Mouse (Mus musculus): ENCODE data around the gene Ces2c.
"Not testable (repeated sequence)": the region's sequence is repeated elsewhere in the genome, so short reads cannot be mapped to it uniquely, and the experiment has no call there.

Ces2c gene

GRCm38 (mm10) chr8:104846831-104847230 is at the start of gene Ces2c:
Ces2c (plus strand) TSS chr8:104847068.
- no peak for DNase-seq (ENCODE audit: low spot score in 2 of 2)

GRCm38 (mm10) chr8:104799385-104799784 is 47.5 kb upstream of the Ces2c start:
- no peak for DNase-seq (ENCODE audit: low spot score in 2 of 2)

GRCm38 (mm10) chr8:104806127-104806526 is 40.7 kb upstream of the Ces2c start:
- DNase-seq (ENCODE audit: low spot score in 2 of 2) = no peak

DNA sequence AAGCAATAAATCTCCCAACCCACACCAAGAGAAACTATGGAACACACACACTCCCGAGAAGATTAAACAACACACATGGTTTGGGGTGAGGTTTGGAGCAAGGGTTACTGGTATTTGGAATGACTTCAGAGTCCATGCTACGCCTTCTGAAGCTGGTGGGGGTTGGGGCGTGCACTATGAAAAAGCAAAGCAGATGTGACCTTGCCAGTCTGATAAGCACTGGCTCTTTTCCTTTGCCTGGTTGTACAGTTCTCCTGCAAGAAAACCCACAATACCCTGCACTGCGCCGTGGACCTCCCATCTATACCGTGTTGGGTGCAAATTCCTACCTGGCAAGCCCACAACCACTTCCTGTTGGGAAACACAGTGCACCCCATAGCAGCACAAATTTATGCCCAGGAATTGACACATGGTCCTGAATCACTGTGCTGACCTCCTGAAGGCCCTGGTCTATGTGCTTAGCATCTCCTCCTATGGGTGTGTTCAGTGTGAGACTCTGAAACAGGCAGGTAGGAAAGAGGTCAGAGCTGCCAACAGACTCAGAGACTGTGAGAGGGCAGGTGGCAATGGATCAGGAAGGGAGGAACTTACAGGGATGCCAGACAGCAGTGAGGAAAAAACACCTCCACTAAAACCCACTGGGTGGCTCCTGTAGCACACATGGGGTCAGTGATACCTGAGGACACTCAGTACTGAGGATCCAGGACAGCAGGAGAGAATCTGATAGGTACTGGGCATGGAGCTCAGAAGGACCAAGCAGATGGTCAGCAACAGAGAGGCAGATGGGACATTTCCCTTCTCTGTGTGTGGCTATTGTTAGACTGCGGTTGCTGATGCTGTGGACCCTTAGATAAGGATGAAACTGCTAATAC is 38.1 kb upstream of the Ces2c start:
- no peak for DNase-seq (ENCODE audit: low spot score in 2 of 2)

DNA sequence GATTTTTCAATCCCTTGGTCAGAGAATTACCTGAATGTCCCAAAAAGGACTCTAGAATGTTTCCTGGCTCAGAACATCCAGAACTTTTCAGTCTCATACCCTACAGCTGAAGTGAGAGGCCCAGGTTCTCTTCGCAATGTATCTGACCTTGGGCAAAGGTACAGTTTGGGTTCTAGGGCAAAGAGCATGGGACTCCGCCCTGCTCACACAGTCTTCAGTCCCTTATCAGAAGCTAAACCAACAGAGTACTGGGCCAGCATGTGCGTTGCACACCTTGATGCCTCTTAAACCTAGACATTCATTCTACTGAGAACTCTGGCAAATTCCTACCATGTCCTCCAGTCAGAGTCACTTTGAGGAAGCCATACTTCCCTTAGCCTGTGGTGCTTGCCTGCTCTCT is 37.4 kb upstream of the Ces2c start:
- DNase-seq (ENCODE audit: low spot score in 2 of 2) = no peak

- DNase-seq (ENCODE audit: low spot score in 2 of 2) = no peak
Observed at GRCm38 (mm10) chr8:104826912-104827311, 20.0 kb upstream of the Ces2c start.

DNA sequence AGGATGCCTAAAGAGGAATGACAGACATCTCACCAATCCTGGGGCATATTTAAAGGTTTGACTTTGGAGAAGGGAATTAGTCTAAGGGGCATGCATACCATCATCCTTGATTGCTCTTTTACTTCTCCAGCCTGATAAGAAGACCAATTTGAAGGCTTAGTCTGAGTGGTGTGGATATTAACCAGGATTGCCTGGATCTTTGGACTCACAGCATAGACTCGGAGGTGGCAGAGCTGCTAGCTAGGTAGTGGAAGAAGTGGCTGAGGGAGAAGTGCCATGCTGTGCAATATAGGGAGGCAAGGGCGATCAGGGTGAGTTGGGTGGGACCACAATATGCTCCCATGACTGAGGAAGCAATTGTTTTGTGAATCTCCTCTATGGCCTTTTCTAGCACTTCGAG is 18.6 kb upstream of the Ces2c start:
- no peak for DNase-seq (ENCODE audit: low spot score in 2 of 2)

DNA sequence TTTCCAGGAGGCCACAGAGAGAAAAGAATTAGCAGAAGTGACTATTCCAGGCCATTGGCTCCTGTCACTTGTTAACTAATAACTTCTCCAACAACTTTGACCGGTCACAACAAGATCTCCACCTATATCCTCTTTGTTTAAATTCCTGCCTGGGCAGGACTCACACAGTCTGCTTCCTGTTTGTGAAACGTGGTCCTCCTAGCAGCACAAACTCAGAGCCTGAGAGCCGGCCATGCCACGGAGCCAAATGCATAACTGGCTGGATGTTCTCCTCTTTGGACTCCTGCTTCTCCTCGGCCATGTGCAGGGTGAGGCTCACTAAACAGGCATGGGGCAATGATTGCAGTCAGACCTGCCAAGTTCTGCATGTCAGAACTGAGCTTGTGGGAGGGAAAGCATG is 15.4 kb upstream of the Ces2c start, which contains the start of gene Ces2b:
Gene Ces2b, plus strand, starts transcription at position 133 of the 400 bp plus-strand sequence.
- DNase-seq (ENCODE audit: low spot score in 2 of 2) = no peak

GRCm38 (mm10) chr8:104841360-104842078 is 5.3 kb upstream of the Ces2c start:
- DNase-seq (ENCODE audit: low spot score in 2 of 2) = no peak

DNA sequence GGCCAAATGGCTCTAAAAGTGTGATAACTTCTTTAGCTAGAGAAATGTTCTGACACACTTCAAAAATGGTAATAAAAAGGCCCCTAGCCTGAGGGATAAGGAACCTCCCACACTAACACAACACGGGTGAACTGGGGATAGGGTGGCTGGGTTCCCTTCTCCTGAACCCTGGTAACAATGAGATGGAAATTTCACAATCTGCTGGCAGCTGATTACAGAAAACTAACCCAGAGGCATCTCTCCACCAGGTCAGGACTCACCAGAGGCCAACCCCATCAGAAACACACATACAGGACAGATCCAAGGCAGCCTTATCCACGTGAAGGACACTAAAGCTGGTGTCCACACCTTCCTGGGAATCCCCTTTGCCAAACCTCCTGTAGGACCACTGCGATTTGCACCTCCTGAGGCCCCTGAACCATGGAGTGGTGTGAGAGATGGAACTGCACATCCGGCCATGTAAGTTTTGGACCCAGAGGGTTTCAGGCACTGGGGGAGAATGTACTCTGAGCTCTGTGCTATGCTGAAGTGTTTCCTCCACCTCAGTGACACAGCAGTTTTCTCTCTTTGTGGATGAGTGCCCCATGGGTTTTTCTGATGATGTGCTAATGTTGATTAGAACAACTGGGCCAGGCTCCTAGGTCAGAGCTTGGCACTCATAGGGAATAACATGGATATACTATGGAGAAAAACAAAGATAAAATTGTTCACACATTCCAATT is 1.0 kb downstream of the Ces2c start:
- no peak for DNase-seq (ENCODE audit: low spot score in 2 of 2)

DNA sequence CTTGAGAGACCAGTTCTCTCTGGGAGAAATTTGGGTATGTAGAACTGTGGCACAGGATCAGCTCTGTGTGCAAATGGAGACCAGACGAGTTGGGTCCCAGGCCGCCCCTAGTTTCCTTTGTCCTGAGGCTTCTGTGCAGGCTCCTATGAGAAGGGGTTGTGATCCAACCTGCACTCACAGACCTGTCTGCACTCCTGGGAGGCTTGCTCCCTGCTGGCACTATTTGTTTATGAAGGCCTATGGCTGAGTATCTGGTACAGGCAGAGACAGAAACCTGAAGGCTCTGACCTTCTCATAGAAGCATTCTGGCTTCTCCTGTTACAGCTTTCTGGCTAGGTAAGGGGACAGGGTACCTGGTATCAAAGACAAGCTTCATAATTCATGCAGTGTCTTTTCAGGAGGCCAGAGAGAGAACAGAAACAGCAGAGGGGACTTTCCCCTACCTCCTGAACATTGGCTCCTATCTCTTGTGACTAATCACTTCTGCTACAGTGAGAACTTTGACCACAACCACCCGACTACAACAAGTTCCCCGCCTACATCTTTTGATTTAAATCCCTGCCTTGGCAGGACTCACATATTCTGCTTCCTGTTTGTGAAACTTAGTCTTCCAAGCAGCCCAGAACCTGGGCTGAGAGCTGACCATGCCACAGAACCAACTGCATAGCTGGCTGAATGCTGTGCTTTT is 20.1 kb downstream of the Ces2c start:
- DNase-seq (ENCODE audit: low spot score in 2 of 2) = not testable (repeated sequence)

DNA sequence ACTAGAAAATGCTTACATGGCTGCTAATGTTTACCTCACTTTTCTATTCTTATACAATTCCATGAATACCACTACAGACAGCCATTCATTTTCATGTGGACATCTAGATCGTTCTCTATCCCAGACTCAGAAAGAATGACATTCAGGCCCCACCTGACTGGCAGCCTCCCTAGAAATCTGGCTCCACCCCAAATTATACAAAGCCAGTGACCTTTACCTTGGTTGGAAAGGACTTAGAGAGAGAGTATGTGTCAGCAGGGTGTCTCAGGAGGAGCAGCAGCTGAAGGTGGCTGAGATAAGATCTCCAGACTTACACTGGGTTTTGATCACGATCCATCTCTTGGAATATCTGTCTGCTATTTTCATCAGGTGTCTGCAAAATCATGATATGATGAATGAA is 22.0 kb downstream of the Ces2c start:
- DNase-seq (ENCODE audit: low spot score in 2 of 2) = not testable (repeated sequence)

GRCm38 (mm10) chr8:104886223-104886926 is 39.5 kb downstream of the Ces2c start:
- DNase-seq (ENCODE audit: low spot score in 2 of 2) = not testable (repeated sequence)

DNA sequence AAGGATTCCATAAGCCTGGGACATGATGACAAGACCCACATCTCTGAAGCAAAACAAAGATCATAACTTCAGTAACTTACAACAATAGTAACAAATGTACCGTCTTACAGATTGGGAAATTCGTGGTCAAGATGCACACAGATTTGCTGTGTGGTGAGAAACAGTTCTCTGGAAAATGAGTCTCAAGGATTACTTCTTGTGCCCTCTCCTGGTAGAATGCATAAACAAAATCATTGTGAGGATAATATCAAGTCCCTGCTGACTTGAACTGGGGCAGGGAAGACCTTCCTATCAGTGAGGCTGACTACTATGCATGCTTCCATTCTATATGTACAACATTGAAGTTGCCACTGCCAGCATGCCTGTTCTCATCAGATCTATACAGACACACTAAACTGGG is 54.9 kb downstream of the Ces2c start:
- no peak for DNase-seq (ENCODE audit: low spot score in 2 of 2)
